Mouse (Mus musculus): Measurements from ENCODE around the gene Itpripl2. TPM values are rescaled to one million over a fixed set of nuclear protein-coding genes. Genes with fewer than 3 reads are reported as not detected.

Itpripl2 gene
- 1 to 10 TPM; 3.2 to 3.6 TPM for total RNA-seq (2021)

- DNase-seq = peak; percentile 22 to 31
These were observed at the start of gene Itpripl2 for GRCm38 (mm10) chr7:118491431-118492147. Itpripl2 (minus strand) TSS chr7:118491975.

- no peak for DNase-seq
These were observed 43.3 kb upstream of the Itpripl2 start for GRCm38 (mm10) chr7:118535076-118535475.

- no peak for DNase-seq
These were observed 42.6 kb upstream of the Itpripl2 start for GRCm38 (mm10) chr7:118534326-118534725.

- DNase-seq = peak; percentile 93 to 94
These were observed 41.4 kb upstream of the Itpripl2 start, which contains the start of gene Coq7 for GRCm38 (mm10) chr7:118533178-118533578. Coq7 (minus strand) TSS chr7:118533356.

GRCm38 (mm10) chr7:118532519-118533177 lies 40.9 kb upstream of the Itpripl2 start:
- DNase-seq = peak; percentile 96

GRCm38 (mm10) chr7:118526967-118527366 lies 35.2 kb upstream of the Itpripl2 start:
- DNase-seq = no peak

GRCm38 (mm10) chr7:118522077-118522476 lies 30.3 kb upstream of the Itpripl2 start:
- DNase-seq = no peak

- no peak for DNase-seq
These were observed 27.9 kb upstream of the Itpripl2 start for GRCm38 (mm10) chr7:118519661-118520060.

- DNase-seq = peak; percentile 70 to 73
These were observed 26.9 kb upstream of the Itpripl2 start for GRCm38 (mm10) chr7:118518687-118519086.

- DNase-seq = no peak
These were observed 26.0 kb upstream of the Itpripl2 start for GRCm38 (mm10) chr7:118517819-118518218.

GRCm38 (mm10) chr7:118508556-118508955 lies 16.8 kb upstream of the Itpripl2 start:
- DNase-seq = no peak

GRCm38 (mm10) chr7:118503844-118504243 lies 12.1 kb upstream of the Itpripl2 start:
- no peak for DNase-seq

- DNase-seq = no peak
These were observed 10.6 kb upstream of the Itpripl2 start for GRCm38 (mm10) chr7:118502333-118502732.

- no peak for DNase-seq
These were observed 8.1 kb upstream of the Itpripl2 start for GRCm38 (mm10) chr7:118499784-118500435.

GRCm38 (mm10) chr7:118498984-118499783 lies 7.4 kb upstream of the Itpripl2 start:
- no peak for DNase-seq

- no peak for DNase-seq
These were observed 3.3 kb upstream of the Itpripl2 start for GRCm38 (mm10) chr7:118494892-118495579.

GRCm38 (mm10) chr7:118493892-118494291 lies 2.1 kb upstream of the Itpripl2 start:
- no peak for DNase-seq

GRCm38 (mm10) chr7:118490666-118491430 lies 927 bp downstream of the Itpripl2 start:
- no peak for DNase-seq

GRCm38 (mm10) chr7:118489706-118490665 lies 1.8 kb downstream of the Itpripl2 start:
- no peak for DNase-seq

Data from layer of hippocampus, postnatal 36 days (tissue).